Mouse (Mus musculus): ENCODE measurements around the gene Clta.

Gene Clta

GRCm38 (mm10) chr4:44078358-44078933, 74.2 kb downstream of the Clta start:
- DNase-seq, result no peak
